Mouse (Mus musculus) forebrain, postnatal 0 days (tissue): ENCODE data around the gene Ganab. TPM values are rescaled to one million over a fixed set of nuclear protein-coding genes. Genes with fewer than 3 reads are reported as not detected.
A peak's percentile ranks its signal among the peaks of the same experiment; 100 is the strongest.

ENCODE experiments used
- ATAC-seq: fragments of 200-750 bp; cut with Nextera tagmentation; 2 replicates; pipeline ENCODE4 v1.8.0; 2017; ENCODE audit warnings: mild to moderate bottlenecking, moderate library complexity
- DNase-seq: peaks from one replicate; pipeline ENCODE4 v3.0.0-alpha.2; 2015
- H3K27ac ChIP-seq: fragments of 300-500 bp; sonication (generic); 2 replicates; pipeline ENCODE4 v1.5.1; 2014; ENCODE audit warnings: low read depth, mild to moderate bottlenecking, antibody characterized with exemption, low read length, moderate library complexity, mixed read lengths
- H3K27me3 ChIP-seq: fragments of 300-500 bp; sonication (generic); 2 replicates; pipeline ENCODE4 v1.6.1; 2014; ENCODE audit warnings: mild to moderate bottlenecking, low read length, mixed read lengths; ENCODE audit not compliant: insufficient read depth
- H3K36me3 ChIP-seq: fragments of 300-500 bp; sonication (generic); 2 replicates; pipeline ENCODE4 v1.6.1; 2014; ENCODE audit warnings: mild to moderate bottlenecking, moderate library complexity; ENCODE audit not compliant: insufficient read depth
- H3K4me1 ChIP-seq: fragments of 300-500 bp; sonication (generic); 2 replicates; pipeline ENCODE4 v1.6.1; 2014; ENCODE audit warnings: antibody characterized with exemption; ENCODE audit not compliant: insufficient read depth
- H3K4me2 ChIP-seq: fragments of 300-500 bp; sonication (generic); 2 replicates; pipeline ENCODE4 v1.6.1; 2014; ENCODE audit warnings: low read depth, mild to moderate bottlenecking, moderate library complexity
- H3K4me3 ChIP-seq: fragments of 300-500 bp; sonication (generic); 2 replicates; pipeline ENCODE4 v1.5.1; 2014; ENCODE audit warnings: low read depth, low read length, mixed read lengths
- H3K9ac ChIP-seq: fragments of 300-500 bp; sonication (generic); 2 replicates; pipeline ENCODE4 v1.6.1; 2014; ENCODE audit warnings: mild to moderate bottlenecking
- H3K9me3 ChIP-seq: fragments of 300-500 bp; sonication (generic); 2 replicates; pipeline ENCODE4 v1.6.1; 2016; ENCODE audit warnings: low read length
- CTCF ChIP-seq: sonication (generic); IDR thresholded peaks from 2 replicates; pipeline ENCODE4 v1.5.1; 2016; ENCODE audit warnings: antibody characterized with exemption, control low read depth, low read depth
- WGBS: fragments of 180-500 bp; shearing (Covaris S2); extraction: QIAGEN DNeasy Blood & Tissue Kit; methylation state at CpG from one replicate; pipeline ENCODE4 v1.1.7; 2014; 5-methylcytosine and 5-hydroxymethylcytosine counted together
- polyA plus RNA-seq: library from polyadenylated mRNA; unstranded; fragments of >200 nt; fragmentation: Nextera tagmentation; extraction: Ambion mirVana; gene quantifications from 2 replicates; pipeline ENCODE4 v1.2.1, GENCODE M21; 2015
- total RNA-seq: library from RNA; depleted of rRNA; stranded (reverse); fragments of >200 nt; gene quantifications from 2 replicates; pipeline ENCODE4 v1.2.3, GENCODE M21; 2014

Gene Ganab
- total and polyA plus RNA-seq, 2 experiments from 2014 or later = 54.0 to 96.7 TPM

DNA sequence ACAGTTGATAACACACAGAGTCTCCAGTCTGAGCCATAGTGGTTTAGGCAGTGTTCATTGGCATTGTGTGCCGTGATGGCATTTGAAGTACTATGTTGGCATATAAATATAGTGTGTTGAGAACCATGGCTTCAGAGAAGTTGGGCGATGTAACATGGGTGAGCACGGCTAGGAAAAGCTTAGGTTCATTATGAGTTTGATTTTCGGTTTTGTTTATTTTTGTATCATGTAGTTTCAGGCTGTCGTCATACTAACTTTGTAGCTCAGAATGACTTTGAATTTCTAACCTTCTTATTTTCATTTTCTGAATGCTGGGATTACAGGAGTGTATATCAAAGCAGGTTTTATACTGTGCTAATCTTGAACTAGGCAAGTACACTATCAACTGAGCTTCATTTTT is 5.5 kb downstream of the Ganab start:
- Histone ChIP-seq H3K36me3 (peaks cover 58% of the 10 kb centered on the region), H3K27ac (no peak overlapping the region), H3K9ac (no peak overlapping the region), H3K4me1 (peaks cover 6% of the 10 kb centered on the region), H3K9me3 (no peaks in the 10 kb centered on the region), H3K27me3 (no peaks in the 10 kb centered on the region), H3K4me3 (no peak overlapping the region), H3K4me2 (no peak overlapping the region)
- DNase-seq (no peak), ATAC-seq (no peak)
- TF ChIP-seq CTCF = no peak
- WGBS = 94% methylated on average over 5 of the region's 5 CpGs

DNA sequence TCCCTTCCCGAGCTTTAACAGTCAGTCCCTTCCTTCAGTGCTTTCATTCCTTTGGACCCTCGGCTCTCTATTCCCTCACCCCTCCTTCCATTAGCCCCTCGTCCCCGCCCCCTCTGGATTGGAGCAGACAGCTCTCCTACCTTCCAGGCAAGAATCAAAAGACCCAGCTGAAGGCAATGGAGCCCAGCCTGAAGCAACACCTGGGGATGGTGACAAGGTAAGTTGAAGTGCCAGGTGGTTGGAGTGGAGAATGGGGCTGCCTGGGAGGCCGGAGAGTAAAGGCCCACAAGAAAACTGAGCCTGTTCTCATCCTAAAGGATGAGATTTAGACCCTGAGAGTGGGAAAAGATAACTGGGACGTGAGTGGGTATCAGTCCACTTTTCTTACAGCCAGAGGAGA is 10.7 kb downstream of the Ganab start:
- H3K4me2 ChIP-seq = no peak overlapping the region
- DNase-seq = no peak
- no peaks in the 10 kb centered on the region for H3K27me3 ChIP-seq
- no peak overlapping the region for H3K27ac ChIP-seq
- peaks cover 91% of the 10 kb centered on the region for H3K36me3 ChIP-seq
- no peak for ATAC-seq
- no peak overlapping the region for H3K9ac ChIP-seq
- WGBS = 91% methylated on average over 6 of the region's 6 CpGs
- no peaks in the 10 kb centered on the region for H3K9me3 ChIP-seq
- H3K4me1 ChIP-seq = no peaks in the 10 kb centered on the region
- H3K4me3 ChIP-seq = no peak overlapping the region
- TF ChIP-seq CTCF = no peak

DNA sequence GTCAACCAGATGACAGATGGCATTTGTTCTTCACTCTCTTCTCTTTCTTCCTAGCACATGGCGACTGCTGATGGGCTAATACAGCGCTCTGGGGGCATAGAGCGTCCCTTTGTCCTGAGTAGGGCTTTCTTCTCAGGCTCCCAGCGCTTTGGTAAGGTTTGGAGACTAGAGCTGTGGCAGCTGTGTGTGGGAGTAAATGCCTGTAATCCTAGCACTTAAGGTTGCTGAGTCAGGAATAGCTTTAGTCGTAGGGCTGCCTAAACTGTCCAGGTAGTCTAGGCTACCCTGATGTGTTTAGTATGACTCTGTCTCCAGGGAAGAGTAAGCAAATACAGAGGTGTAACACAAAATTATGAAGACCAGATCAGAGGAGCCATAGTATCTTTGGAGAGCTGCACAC is 13.9 kb downstream of the Ganab start:
- H3K9ac ChIP-seq = no peak overlapping the region
- H3K9me3 ChIP-seq = no peaks in the 10 kb centered on the region
- H3K4me2 ChIP-seq = no peak overlapping the region
- 95% methylated on average over 5 of the region's 5 CpGs for WGBS
- DNase-seq = no peak
- peaks cover 94% of the 10 kb centered on the region for H3K36me3 ChIP-seq
- no peaks in the 10 kb centered on the region for H3K4me1 ChIP-seq
- ATAC-seq = no peak
- TF ChIP-seq CTCF = no peak
- H3K27me3 ChIP-seq = no peaks in the 10 kb centered on the region
- H3K4me3 ChIP-seq = no peak overlapping the region
- H3K27ac ChIP-seq = no peak overlapping the region

DNA sequence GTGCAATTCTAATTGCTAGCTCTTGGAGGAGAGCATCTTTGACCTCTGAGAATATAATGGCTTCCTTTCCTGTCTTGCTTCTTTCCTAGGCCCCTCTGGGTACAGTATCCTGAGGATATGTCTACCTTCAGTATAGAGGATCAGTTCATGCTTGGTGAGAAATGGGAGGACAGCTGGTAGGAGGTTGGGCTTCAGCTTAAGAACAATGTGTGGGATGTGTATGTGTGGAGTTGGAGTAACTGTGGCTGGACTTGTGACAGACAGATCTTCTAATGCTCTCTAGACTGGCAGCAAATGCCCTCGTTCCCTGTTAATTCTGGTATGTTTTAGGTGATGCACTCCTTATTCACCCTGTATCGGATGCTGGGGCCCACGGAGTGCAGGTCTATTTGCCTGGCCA is 16.3 kb downstream of the Ganab start:
- H3K36me3 ChIP-seq = peaks cover 70% of the 10 kb centered on the region
- no peak for TF ChIP-seq CTCF
- WGBS = 96% methylated on average over 3 of the region's 3 CpGs
- H3K4me2 ChIP-seq = no peak overlapping the region
- DNase-seq = no peak
- H3K4me3 ChIP-seq = no peak overlapping the region
- H3K27ac ChIP-seq = no peak overlapping the region
- no peaks in the 10 kb centered on the region for H3K9me3 ChIP-seq
- H3K27me3 ChIP-seq = no peaks in the 10 kb centered on the region
- no peaks in the 10 kb centered on the region for H3K4me1 ChIP-seq
- H3K9ac ChIP-seq = no peak overlapping the region
- no peak for ATAC-seq

DNA sequence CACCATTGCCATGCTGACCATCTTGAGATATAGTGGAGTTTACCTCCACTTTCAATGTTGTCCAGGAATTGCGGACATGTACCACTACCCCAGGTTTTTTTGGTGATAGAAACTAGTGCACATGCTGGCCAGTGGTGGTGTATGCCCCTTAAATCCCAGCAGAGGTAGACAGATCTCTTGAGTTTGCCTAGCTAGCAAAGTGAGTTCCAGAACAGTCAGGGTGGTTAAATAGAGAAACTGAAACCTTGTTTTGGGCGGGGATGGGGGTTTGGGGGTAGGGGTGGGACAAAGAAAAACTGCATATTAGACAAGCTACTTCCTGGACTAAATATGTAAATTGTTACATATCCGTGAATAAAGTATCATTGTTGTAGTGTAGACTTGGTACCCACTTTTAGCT is 21.1 kb downstream of the Ganab start:
- Histone ChIP-seq H3K27me3 (no peaks in the 10 kb centered on the region), H3K36me3 (peaks cover 24% of the 10 kb centered on the region), H3K9ac (no peak overlapping the region), H3K27ac (no peak overlapping the region), H3K4me2 (no peak overlapping the region), H3K4me1 (peaks cover 14% of the 10 kb centered on the region), H3K4me3 (no peak overlapping the region), H3K9me3 (no peaks in the 10 kb centered on the region)
- WGBS = 94% methylated on average over 3 of the region's 3 CpGs
- ATAC-seq (no peak), DNase-seq (no peak)
- no peak for TF ChIP-seq CTCF

DNA sequence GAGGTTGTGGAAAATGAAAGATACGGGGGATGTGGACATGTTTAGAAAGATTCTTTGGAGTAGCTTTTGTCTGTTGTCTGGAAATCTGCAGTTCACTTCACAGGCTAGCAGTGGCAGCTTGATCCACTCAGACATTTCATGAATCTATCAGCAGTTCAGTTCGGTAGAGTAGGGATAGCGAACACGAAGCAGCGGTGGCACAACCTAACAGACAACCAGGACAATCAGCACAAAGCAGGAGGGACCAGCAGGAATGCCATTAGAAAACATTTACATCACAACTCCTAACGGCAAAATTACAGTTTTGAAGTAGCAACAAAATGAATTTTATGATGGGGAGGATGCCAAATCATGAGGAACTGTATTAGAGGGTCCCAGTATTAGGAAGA is 21.8 kb downstream of the Ganab start:
- peaks cover 14% of the 10 kb centered on the region for H3K4me1 ChIP-seq
- H3K4me2 ChIP-seq = peak overlapping the region; percentile 79
- WGBS = 70% methylated on average over 6 of the region's 6 CpGs
- H3K9me3 ChIP-seq = no peaks in the 10 kb centered on the region
- DNase-seq = no peak
- H3K36me3 ChIP-seq = peaks cover 18% of the 10 kb centered on the region
- H3K27ac ChIP-seq = peak overlapping the region; percentile 86
- TF ChIP-seq CTCF = no peak
- H3K4me3 ChIP-seq = peak overlapping the region; percentile 89
- H3K9ac ChIP-seq = no peak overlapping the region
- no peaks in the 10 kb centered on the region for H3K27me3 ChIP-seq
- ATAC-seq = no peak

DNA sequence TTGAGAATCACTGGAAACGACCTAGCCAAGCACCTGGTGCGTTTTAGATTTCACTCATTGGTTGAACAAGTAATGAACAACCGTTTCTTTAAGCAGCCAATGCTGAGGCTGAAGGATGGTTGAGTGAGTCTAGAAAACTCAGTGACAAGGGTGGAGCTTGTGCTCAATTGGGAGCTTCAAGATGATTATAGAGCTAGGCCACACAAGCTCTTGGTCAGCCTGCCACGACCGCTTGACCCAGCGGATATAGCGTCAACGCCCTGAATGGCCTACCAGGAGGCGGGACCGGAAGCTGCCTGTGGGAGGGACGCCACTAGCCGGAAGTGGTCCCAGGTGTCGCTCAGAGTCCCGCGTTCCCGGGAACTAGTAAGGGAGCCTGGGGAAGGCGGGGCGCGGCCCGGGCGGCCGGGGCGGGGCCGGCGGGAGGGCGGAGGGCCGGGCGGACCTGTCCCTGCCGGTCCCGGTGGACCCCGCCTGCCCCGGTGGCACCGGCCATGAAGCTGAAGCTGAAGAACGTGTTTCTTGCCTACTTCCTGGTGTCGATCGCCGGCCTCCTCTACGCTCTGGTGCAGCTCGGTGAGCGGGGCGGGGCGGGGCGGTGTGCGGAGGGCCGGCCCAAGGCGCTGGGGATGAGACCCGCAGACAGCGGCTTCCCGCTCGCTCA is 22.3 kb downstream of the Ganab start, which contains the start of gene B3gat3:
TSS of gene B3gat3 (plus strand) at position 302 of the 664 bp plus-strand sequence.
- peaks cover 14% of the 10 kb centered on the region for H3K4me1 ChIP-seq
- H3K9me3 ChIP-seq = no peaks in the 10 kb centered on the region
- no peaks in the 10 kb centered on the region for H3K27me3 ChIP-seq
- H3K36me3 ChIP-seq = peaks cover 14% of the 10 kb centered on the region
- peak within 1 kb of the TSS; percentile 89 for H3K4me3 ChIP-seq
- no peak for TF ChIP-seq CTCF
- H3K4me2 ChIP-seq = peak within 1 kb of the TSS; percentile 79
- DNase-seq (peak; percentile 92), ATAC-seq (peak; percentile 97)
- WGBS = 2% methylated on average over 39 of the region's 50 CpGs
- H3K27ac ChIP-seq = peak within 1 kb of the TSS; percentile 86
- peak within 1 kb of the TSS; percentile 76 for H3K9ac ChIP-seq
